Mouse (Mus musculus) neural tube, embryonic 10.5 days (tissue): ENCODE data around the gene Gp1bb.

Experiments used
- DNase-seq: peaks from one replicate; pipeline ENCODE4 v3.0.0-alpha.2; 2017; ENCODE audit warnings: low spot score; ENCODE audit errors: extremely low spot score

The Gp1bb gene

DNA sequence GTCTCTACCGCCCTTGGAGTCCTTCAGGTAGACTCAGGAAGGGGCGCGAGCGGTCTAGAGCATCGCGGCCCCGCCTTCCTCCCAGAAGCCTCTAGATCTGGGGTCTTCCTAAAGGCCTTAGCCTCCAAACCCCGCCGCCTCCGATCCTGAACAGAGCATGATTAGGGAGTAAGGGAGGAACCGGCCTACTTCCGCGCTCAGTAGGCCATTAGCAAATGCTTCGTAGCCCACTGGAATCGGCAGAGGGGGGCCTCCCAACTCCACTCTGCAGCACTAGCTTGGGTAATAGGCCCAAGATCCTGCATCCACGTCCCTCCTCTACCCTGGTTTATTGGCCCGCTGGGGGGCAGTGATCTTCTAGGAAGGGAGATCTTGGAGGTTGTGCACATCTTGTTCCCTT, at the start of gene Gp1bb:
Gp1bb (minus strand) TSS at position 385 of the 400 bp plus-strand sequence.
- DNase-seq, result no peak

DNA sequence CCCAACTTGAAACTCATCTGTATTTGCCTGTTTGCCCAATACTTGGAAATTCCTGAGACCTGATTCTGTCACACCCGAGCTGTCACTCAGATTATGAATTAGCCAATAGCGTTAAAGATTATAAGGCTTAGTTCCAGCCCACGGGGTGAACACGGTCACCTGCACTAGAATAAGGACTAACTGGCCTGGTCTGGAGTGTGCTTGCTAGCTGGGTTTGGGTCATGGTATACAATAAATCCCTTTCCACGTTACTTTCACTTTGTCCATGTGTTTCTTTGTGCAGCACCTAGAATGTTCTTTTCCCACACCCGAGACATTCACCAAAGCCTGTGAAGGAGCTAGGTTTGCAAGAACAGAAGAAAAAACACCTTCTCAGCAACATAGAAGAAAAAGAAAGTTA, 47.7 kb upstream of the Gp1bb start:
- no peak for DNase-seq

DNA sequence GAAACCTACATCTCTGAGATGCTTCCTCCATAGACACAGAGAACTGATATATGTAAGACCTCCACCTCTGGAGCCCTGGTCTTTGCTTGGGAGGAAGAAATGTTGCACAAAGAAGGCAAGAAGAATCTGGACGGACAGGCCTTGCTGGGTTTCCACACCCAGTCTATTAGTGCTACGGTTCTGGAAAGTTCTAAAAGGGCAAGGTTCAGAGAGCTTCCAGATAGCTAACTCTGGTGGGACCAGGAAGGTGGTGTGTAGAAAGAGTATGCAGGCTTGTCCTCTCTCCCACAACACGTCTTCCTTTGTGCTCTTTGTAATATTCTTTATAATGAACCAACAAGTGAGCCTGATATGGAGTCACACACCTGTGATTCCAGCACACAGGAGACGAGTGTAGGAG, 36.4 kb upstream of the Gp1bb start:
- no peak for DNase-seq

DNA sequence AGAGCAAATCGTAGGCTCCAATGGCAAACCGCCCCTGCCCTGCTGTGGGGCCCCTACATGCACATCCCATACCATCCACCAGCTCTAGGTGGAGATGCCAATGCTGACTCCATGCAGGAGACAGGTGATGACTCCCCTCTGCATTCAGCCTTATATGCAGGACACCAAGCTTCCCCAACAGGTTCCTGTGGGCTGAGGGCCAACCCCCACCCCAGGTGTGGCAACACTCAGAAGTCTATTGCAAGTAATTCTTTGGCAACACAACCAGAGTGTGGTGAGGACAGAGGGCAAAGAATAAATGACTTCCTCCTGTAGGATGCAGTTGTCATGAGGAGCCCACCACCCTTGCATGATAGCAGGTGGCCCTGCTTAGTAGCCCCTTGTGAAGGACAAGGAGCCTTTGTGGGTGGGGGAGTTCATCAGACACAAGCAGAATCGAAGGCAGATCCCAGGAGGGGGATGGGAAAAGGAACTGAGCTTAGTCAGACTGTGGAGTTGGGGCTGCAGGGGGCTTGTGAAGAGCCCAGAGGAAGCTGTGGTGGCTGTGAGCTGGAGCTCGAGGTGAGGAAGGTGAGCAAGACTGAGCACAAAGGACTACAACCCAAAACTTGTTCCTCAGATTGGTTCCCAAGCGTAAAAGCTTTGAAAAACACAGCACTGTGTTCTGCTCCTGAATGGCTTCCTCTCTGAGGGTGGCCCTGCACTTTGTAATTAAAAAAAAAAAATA, 33.3 kb upstream of the Gp1bb start:
- DNase-seq, result no peak

- DNase-seq, result no peak
Observed at GRCm38 (mm10) chr16:18653290-18654160, 31.3 kb upstream of the Gp1bb start.

GRCm38 (mm10) chr16:18649126-18649525, 26.9 kb upstream of the Gp1bb start:
- no peak for DNase-seq

DNA sequence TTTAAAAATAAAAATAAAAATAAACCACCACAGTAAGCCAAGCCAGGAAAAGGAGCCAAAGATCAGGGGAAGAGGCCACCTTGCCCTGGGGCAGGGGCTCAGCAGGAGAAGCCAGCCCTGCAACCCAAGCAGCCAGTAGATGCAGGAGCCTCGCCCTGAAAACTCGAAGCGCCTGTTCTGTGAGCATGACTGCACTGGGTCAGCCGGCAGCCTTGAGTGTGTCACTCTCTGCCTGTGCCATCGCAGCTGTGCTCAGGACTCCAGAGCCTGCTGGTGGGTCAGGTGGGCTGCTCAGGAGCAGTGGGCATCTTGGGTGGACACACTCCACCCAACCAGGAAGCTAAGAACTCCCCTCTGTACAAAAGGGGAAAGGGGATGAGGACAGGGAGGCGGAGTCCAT, 23.1 kb upstream of the Gp1bb start:
- no peak for DNase-seq

GRCm38 (mm10) chr16:18644485-18644884, 22.3 kb upstream of the Gp1bb start:
- DNase-seq, result no peak

DNA sequence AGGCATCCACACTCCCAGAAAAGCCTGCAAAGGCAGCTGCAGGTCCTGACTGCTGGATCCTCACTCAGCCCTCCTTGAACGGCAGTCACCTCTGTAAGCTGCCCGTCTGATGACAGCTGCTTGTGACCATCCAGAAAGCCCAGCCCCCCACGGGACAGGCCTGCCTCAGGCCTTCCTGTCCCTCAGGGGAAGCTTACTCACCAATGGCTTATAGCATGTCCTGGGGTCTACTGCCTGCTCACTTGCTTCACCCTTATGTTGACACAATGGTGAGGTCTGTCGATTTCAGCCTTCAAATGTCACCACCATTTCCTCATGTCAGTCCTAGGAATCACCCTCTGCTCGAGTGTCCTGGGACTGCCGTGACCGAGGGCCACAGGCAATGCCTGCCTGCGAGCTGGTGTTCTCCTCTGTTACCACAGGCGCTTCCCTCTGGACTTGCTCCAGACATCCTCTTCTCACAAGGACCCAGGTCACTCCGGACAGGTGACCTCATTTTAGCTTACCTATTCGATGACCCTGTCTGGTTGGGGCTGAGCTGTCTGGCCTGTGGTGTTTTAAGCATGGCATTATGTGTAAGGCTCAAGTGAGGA, 21.3 kb upstream of the Gp1bb start:
- no peak for DNase-seq

DNA sequence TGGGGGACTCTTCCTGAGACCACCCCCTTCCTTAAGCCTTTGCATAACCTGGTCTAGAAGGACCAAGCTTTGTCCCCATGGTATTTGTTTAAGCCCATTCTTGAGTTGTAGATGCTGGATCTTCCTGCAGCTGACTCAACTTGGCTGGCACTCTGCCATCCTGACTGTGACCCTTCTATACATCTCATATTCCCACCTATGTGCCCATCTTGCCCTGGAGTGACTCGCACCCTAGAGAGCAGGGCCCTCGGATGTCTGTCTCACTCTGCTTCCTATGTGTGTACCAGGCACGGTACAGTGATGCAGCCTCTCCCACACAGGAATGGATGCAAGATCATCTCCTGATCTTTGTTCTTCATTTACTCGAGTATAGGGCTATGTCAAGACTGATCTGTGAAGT, 20.7 kb upstream of the Gp1bb start:
- DNase-seq, result no peak

GRCm38 (mm10) chr16:18642291-18642690, 20.1 kb upstream of the Gp1bb start:
- no peak for DNase-seq

- no peak for DNase-seq
Observed at GRCm38 (mm10) chr16:18639382-18639929, 17.3 kb upstream of the Gp1bb start.

DNA sequence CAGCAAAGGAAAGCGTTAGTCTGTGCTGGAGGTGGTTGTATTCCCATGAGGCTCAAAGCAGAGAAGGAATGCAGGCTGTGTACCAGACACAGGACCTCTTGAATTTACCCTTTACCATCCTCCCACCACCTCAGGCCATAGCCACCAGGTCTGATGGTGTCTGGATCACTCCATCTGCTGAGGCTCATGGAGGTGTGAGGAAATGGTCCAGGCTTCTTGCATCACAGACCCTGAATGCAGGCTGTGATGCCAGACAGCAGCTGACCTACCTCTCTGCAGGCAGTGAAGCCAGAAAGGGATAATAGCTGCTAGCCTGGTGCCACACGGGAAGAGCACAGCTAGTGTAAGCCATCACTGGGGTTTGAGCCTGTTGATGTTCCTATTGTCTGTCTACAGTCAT, 16.2 kb upstream of the Gp1bb start:
- no peak for DNase-seq

GRCm38 (mm10) chr16:18636804-18637203, 14.6 kb upstream of the Gp1bb start:
- no peak for DNase-seq

DNA sequence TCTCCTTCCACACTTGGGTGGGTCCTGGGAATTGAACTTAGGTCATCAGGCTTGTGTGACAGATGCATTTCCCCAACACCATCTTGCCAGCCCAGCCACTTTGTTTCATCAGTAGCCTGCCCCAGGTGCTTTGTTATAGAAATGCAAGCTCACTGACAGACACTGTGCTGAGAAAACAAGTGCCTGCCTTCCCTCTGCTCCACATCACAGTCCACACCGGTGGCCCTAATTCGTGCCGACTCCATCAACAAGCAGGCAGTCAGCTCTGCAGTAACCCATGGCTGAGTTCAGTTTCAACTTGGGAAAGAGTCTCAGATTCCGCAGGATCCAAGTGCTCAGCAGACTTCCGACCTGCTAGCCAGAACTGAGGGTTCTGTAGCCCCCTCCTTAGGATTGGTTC, 14.2 kb upstream of the Gp1bb start:
- DNase-seq, result no peak

DNA sequence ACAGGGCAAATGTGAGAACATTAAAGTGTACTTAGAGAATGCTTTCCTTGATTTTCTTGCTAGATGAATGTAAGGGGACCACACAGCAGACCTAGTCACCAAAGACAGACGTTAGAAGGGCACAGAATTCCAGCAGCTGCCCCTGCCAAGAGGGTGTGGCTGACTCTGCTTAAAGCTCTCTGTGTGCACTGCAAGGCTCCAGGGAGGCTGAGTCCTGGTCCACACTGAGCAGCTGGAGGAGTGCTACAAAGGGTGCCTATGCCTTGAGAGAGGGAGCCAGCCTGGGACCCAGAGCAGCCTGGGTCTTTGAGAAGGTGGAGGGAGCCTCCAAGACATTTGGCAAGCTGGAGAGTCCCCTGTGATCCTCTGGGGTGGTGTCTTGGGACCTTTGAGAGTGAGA, 11.1 kb upstream of the Gp1bb start:
- DNase-seq, result no peak

GRCm38 (mm10) chr16:18632816-18633215, 10.6 kb upstream of the Gp1bb start:
- no peak for DNase-seq

DNA sequence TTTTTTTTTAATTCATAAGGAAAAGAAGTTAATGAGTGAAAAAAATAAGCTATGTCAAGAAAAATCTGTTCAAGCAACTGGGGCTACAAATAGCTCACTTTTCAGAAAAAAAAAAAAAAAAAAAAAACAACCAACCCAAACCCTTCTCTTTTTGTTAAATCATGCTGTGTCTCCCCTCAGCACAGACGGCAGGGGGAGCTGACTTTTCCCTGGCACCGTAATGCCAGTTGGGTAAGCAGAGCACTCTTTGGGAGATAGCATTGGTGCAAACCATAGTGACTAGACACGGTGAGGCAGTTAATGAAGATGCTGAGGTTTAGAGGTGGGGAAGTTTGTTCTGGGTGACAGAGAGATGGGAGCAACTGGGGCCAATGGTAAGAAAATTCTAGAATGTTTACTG, 9.9 kb upstream of the Gp1bb start:
- no peak for DNase-seq

- no peak for DNase-seq
Observed at GRCm38 (mm10) chr16:18631141-18631540, 8.9 kb upstream of the Gp1bb start.

GRCm38 (mm10) chr16:18630291-18630690, 8.1 kb upstream of the Gp1bb start:
- DNase-seq, result no peak

DNA sequence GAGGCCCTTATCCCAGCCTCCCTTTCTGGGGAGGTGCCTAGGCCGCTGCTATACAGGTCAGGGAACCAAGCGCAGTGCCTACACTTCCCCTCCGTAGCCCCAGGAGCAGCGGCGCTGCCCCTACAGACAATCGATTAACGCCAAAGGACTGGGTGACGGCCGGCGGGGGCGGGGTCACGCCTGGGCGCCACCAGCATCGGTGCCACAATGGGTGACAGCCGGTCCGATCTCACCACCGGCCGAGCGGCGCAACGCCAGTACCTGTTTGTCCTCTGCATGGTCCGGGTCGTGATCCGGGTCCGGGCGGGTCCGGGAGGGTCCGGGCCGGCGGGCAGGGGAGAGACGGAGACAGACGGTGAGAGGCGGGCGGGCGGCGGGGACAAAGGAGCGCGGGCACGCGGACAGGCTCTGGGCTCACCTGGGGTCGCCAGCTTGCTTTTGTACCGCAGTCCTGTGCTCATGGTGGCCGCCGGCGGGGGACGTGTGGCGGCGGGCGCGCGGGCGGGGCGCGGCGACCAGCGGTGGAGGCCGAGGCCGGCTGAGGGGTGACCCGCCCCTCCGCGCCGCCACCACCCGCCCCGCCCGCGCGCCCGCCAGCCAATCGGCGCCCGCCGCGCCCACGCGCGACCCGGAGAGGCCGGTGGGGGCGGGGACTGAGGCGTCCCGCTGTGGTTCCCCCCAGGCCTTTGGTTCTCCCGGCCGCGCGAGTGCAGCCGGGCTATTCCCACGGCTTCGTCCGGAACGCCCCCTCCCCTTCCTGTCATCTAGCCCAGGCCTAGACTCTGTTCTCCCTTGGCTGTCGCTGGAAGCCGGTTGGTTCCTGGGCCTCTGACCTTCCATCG, 7.4 kb upstream of the Gp1bb start, which contains the start of gene Sept5:
Sept5 (minus strand) TSS at position 565 of the 842 bp plus-strand sequence.
- peak; percentile 70 for DNase-seq
